Mouse (Mus musculus) midbrain, embryonic 10.5 days (tissue): ENCODE results near the gene Nhlrc4. TPM values are rescaled to one million over a fixed set of nuclear protein-coding genes. Genes with fewer than 3 reads are reported as not detected.

Source experiments
- DNase-seq: peaks from one replicate; pipeline ENCODE4 v3.0.0-alpha.2; 2017; ENCODE audit warnings: low spot score
- H3K27ac ChIP-seq: fragments of 300-500 bp; sonication (generic); replicated peaks from 2 replicates; pipeline ENCODE4 v1.5.1; 2016; ENCODE audit warnings: mild to moderate bottlenecking
- H3K27me3 ChIP-seq: fragments of 300-500 bp; sonication (generic); 2 replicates; pipeline ENCODE4 v1.6.1; 2016; ENCODE audit warnings: low read depth, mild to moderate bottlenecking; ENCODE audit not compliant: poor library complexity, severe bottlenecking
- H3K36me3 ChIP-seq: fragments of 300-500 bp; sonication (generic); 2 replicates; pipeline ENCODE4 v1.6.1; 2016; ENCODE audit warnings: mild to moderate bottlenecking, moderate library complexity
- H3K4me1 ChIP-seq: fragments of 300-500 bp; sonication (generic); 2 replicates; pipeline ENCODE4 v1.6.1; 2016
- H3K4me3 ChIP-seq: fragments of 300-500 bp; sonication (generic); 2 replicates; pipeline ENCODE4 v1.5.1; 2016; ENCODE audit warnings: mild to moderate bottlenecking, moderate library complexity
- H3K9me3 ChIP-seq: fragments of 300-500 bp; sonication (generic); replicated peaks from 2 replicates; pipeline ENCODE4 v1.6.1; 2016; ENCODE audit warnings: mild to moderate bottlenecking
- WGBS: fragments of 180-500 bp; shearing (Covaris S2); methylation state at CpG from one replicate; pipeline ENCODE4 v1.1.7; 2016; 5-methylcytosine and 5-hydroxymethylcytosine counted together
- polyA plus RNA-seq: library from polyadenylated mRNA; unstranded; fragments of >200 nt; fragmentation: Nextera tagmentation; extraction: Ambion mirVana; gene quantifications from 2 replicates; pipeline ENCODE4 v1.2.1, GENCODE M21; 2016

The Nhlrc4 gene
- 0.34 TPM in 1 of 2 replicates, not detected in the other for polyA plus RNA-seq

- 52% methylated on average over 6 of the region's 6 CpGs for WGBS
- H3K27ac ChIP-seq: peak within 1 kb of the TSS; percentile 52
- H3K4me3 ChIP-seq: no peak within 1 kb of the TSS
- no peaks in the 10 kb centered on the region for H3K36me3 ChIP-seq
- peaks cover 61% of the 10 kb centered on the region for H3K4me1 ChIP-seq
- H3K9me3 ChIP-seq: no peaks in the 10 kb centered on the region
- no peak for DNase-seq
- peaks cover 11% of the 10 kb centered on the region for H3K27me3 ChIP-seq
Measured at GRCm38 (mm10) chr17:25944366-25945163, at the start of gene Nhlrc4, which contains the start of gene Pigq. TSS of gene Nhlrc4 (minus strand) at chr17:25944961. TSS of gene Pigq (minus strand) at chr17:25944936.

- Histone ChIP-seq H3K4me1 (no peaks in the 10 kb centered on the region), H3K9me3 (no peaks in the 10 kb centered on the region), H3K4me3 (no peak overlapping the region), H3K36me3 (peaks cover 95% of the 10 kb centered on the region), H3K27ac (no peak overlapping the region), H3K27me3 (no peaks in the 10 kb centered on the region)
- WGBS: 92% methylated on average over 3 of the region's 3 CpGs
- DNase-seq: no peak
Measured at GRCm38 (mm10) chr17:25993489-25993888, 48.7 kb upstream of the Nhlrc4 start.

- Histone ChIP-seq H3K36me3 (peaks cover 90% of the 10 kb centered on the region), H3K27me3 (no peaks in the 10 kb centered on the region), H3K4me1 (no peaks in the 10 kb centered on the region), H3K9me3 (no peaks in the 10 kb centered on the region), H3K4me3 (no peak overlapping the region), H3K27ac (no peak overlapping the region)
- WGBS: 96% methylated on average over 4 of the region's 4 CpGs
- no peak for DNase-seq
Measured at GRCm38 (mm10) chr17:25992274-25992673, 47.5 kb upstream of the Nhlrc4 start.

- Histone ChIP-seq H3K27ac (no peak overlapping the region), H3K27me3 (no peaks in the 10 kb centered on the region), H3K9me3 (no peaks in the 10 kb centered on the region), H3K4me1 (peaks cover 8% of the 10 kb centered on the region), H3K36me3 (peaks cover 72% of the 10 kb centered on the region), H3K4me3 (no peak overlapping the region)
- DNase-seq: no peak
- 91% methylated on average over 5 of the region's 5 CpGs for WGBS
Measured at GRCm38 (mm10) chr17:25990331-25990730, 45.6 kb upstream of the Nhlrc4 start.

- WGBS: under 1% methylated on average over 91 of the region's 91 CpGs
- Histone ChIP-seq H3K27ac (peak within 1 kb of the TSS; percentile 94), H3K9me3 (no peaks in the 10 kb centered on the region), H3K4me1 (peaks cover 32% of the 10 kb centered on the region), H3K36me3 (peaks cover 26% of the 10 kb centered on the region), H3K4me3 (peak within 1 kb of the TSS; percentile 90), H3K27me3 (no peaks in the 10 kb centered on the region)
- DNase-seq: peak; percentile 92
Measured at GRCm38 (mm10) chr17:25985306-25986294, 40.8 kb upstream of the Nhlrc4 start, which contains the start of gene Capn15. TSS of gene Capn15 (minus strand) at chr17:25985796.

GRCm38 (mm10) chr17:25984556-25985305, 40.0 kb upstream of the Nhlrc4 start:
- H3K36me3 ChIP-seq: peaks cover 18% of the 10 kb centered on the region
- peak overlapping the region; percentile 94 for H3K27ac ChIP-seq
- peaks cover 32% of the 10 kb centered on the region for H3K4me1 ChIP-seq
- H3K9me3 ChIP-seq: no peaks in the 10 kb centered on the region
- no peak for DNase-seq
- H3K4me3 ChIP-seq: peak overlapping the region; percentile 90
- 14% methylated on average over 17 of the region's 17 CpGs for WGBS
- H3K27me3 ChIP-seq: no peaks in the 10 kb centered on the region

GRCm38 (mm10) chr17:25984066-25984465, 39.3 kb upstream of the Nhlrc4 start:
- WGBS: 92% methylated on average over 1 of the region's 1 CpGs
- Histone ChIP-seq H3K36me3 (peaks cover 13% of the 10 kb centered on the region), H3K9me3 (no peaks in the 10 kb centered on the region), H3K4me1 (peaks cover 32% of the 10 kb centered on the region), H3K27ac (no peak overlapping the region), H3K27me3 (no peaks in the 10 kb centered on the region), H3K4me3 (peak overlapping the region; percentile 90)
- no peak for DNase-seq

GRCm38 (mm10) chr17:25982913-25983312, 38.2 kb upstream of the Nhlrc4 start:
- no peak overlapping the region for H3K27ac ChIP-seq
- H3K9me3 ChIP-seq: no peaks in the 10 kb centered on the region
- peaks cover 32% of the 10 kb centered on the region for H3K4me1 ChIP-seq
- peaks cover 9% of the 10 kb centered on the region for H3K36me3 ChIP-seq
- 95% methylated on average over 3 of the region's 3 CpGs for WGBS
- H3K4me3 ChIP-seq: no peak overlapping the region
- H3K27me3 ChIP-seq: no peaks in the 10 kb centered on the region
- DNase-seq: no peak

- no peaks in the 10 kb centered on the region for H3K27me3 ChIP-seq
- DNase-seq: no peak
- H3K27ac ChIP-seq: no peak overlapping the region
- H3K4me3 ChIP-seq: no peak overlapping the region
- H3K4me1 ChIP-seq: peaks cover 24% of the 10 kb centered on the region
- 91% methylated on average over 5 of the region's 5 CpGs for WGBS
- H3K36me3 ChIP-seq: peaks cover 10% of the 10 kb centered on the region
- no peaks in the 10 kb centered on the region for H3K9me3 ChIP-seq
Measured at GRCm38 (mm10) chr17:25980854-25981253, 36.1 kb upstream of the Nhlrc4 start.

- Histone ChIP-seq H3K27ac (no peak overlapping the region), H3K36me3 (peaks cover 10% of the 10 kb centered on the region), H3K4me3 (no peak overlapping the region), H3K4me1 (peaks cover 23% of the 10 kb centered on the region), H3K9me3 (no peaks in the 10 kb centered on the region), H3K27me3 (no peaks in the 10 kb centered on the region)
- 97% methylated on average over 5 of the region's 5 CpGs for WGBS
- DNase-seq: no peak
Measured at GRCm38 (mm10) chr17:25979829-25980738, 35.3 kb upstream of the Nhlrc4 start.

GRCm38 (mm10) chr17:25970954-25971707, 26.4 kb upstream of the Nhlrc4 start:
- no peak for DNase-seq
- H3K27ac ChIP-seq: no peak overlapping the region
- H3K4me3 ChIP-seq: no peak overlapping the region
- no peaks in the 10 kb centered on the region for H3K4me1 ChIP-seq
- H3K9me3 ChIP-seq: no peaks in the 10 kb centered on the region
- peaks cover 19% of the 10 kb centered on the region for H3K36me3 ChIP-seq
- no peaks in the 10 kb centered on the region for H3K27me3 ChIP-seq
- 93% methylated on average over 4 of the region's 4 CpGs for WGBS
